Mouse (Mus musculus) kidney, embryonic 16.5 days (tissue): ENCODE data around the gene Hnrnpf. TPM values are rescaled to one million over a fixed set of nuclear protein-coding genes. Genes with fewer than 3 reads are reported as not detected.

Experiments used
- ATAC-seq: fragments of 200-750 bp; cut with Nextera tagmentation; 2 replicates; pipeline ENCODE4 v1.8.0; 2017; ENCODE audit warnings: moderate TSS enrichment; ENCODE audit not compliant: low FRiP score, low TSS enrichment
- H3K27ac ChIP-seq: fragments of 300-500 bp; sonication (generic); 2 replicates; pipeline ENCODE4 v1.5.1; 2014; ENCODE audit warnings: low read length
- H3K27me3 ChIP-seq: fragments of 300-500 bp; sonication (generic); 2 replicates; pipeline ENCODE4 v1.6.1; 2014; ENCODE audit warnings: low read length, control low read depth, mixed read lengths; ENCODE audit not compliant: insufficient read depth
- H3K36me3 ChIP-seq: fragments of 300-500 bp; sonication (generic); 2 replicates; pipeline ENCODE4 v1.6.1; 2014; ENCODE audit warnings: low read length, control low read depth, mixed read lengths; ENCODE audit not compliant: insufficient read depth
- H3K4me1 ChIP-seq: fragments of 300-500 bp; sonication (generic); 2 replicates; pipeline ENCODE4 v1.6.1; 2014; ENCODE audit warnings: low read length, control low read depth, mixed read lengths; ENCODE audit not compliant: insufficient read depth
- H3K4me2 ChIP-seq: fragments of 300-500 bp; sonication (generic); replicated peaks from 2 replicates; pipeline ENCODE4 v1.6.1; 2014; ENCODE audit warnings: low read depth, low read length
- H3K4me3 ChIP-seq: fragments of 300-500 bp; sonication (generic); 2 replicates; pipeline ENCODE4 v1.5.1; 2014; ENCODE audit warnings: mild to moderate bottlenecking, low read length
- H3K9ac ChIP-seq: fragments of 300-500 bp; sonication (generic); replicated peaks from 2 replicates; pipeline ENCODE4 v1.6.1; 2014; ENCODE audit warnings: low read length
- H3K9me3 ChIP-seq: fragments of 300-500 bp; sonication (generic); 2 replicates; pipeline ENCODE4 v1.6.1; 2016; ENCODE audit warnings: low read length, control low read depth
- WGBS: fragments of 180-500 bp; shearing (Covaris S2); extraction: QIAGEN DNeasy Blood & Tissue Kit; methylation state at CpG from one replicate; pipeline ENCODE4 v1.1.7; 2014; 5-methylcytosine and 5-hydroxymethylcytosine counted together
- microRNA-seq: library from miRNA; unstranded; fragments of <30 nt; microRNA quantifications from one replicate; pipeline ENCODE4, GENCODE M21; 2016
- polyA plus RNA-seq: library from polyadenylated mRNA; unstranded; fragments of >200 nt; fragmentation: Nextera tagmentation; extraction: Ambion mirVana; gene quantifications from 2 replicates; pipeline ENCODE4 v1.2.1, GENCODE M21; 2015

Hnrnpf gene
- polyA plus RNA-seq, 1 experiment from 2014 or later, result 842 TPM

GRCm38 (mm10) chr6:117956851-117957501, 56.9 kb downstream of the Hnrnpf start:
- Histone ChIP-seq H3K27me3 (no peaks in the 10 kb centered on the region), H3K9ac (no peak overlapping the region), H3K4me1 (0 out of 2 replicates have a peak, but pooled peaks cover 5% of the 10 kb centered on the region), H3K4me2 (no peak overlapping the region; the same call in 1 of the 2 replicates), H3K27ac (peak overlapping the region; percentile 75), H3K4me3 (no peak overlapping the region), H3K36me3 (no peaks in the 10 kb centered on the region), H3K9me3 (peaks cover 4% of the 10 kb centered on the region; the same call in 1 of the 2 replicates)
- WGBS, result 24% methylated on average over 14 of the region's 14 CpGs
- peak; percentile 63 for ATAC-seq

GRCm38 (mm10) chr6:117963201-117963600, 63.1 kb downstream of the Hnrnpf start:
- H3K4me2 ChIP-seq, result no peak overlapping the region
- 80% methylated on average over 3 of the region's 3 CpGs for WGBS
- H3K9ac ChIP-seq, result no peak overlapping the region
- H3K4me1 ChIP-seq, result peaks cover 8% of the 10 kb centered on the region; the same call in 1 of the 2 replicates
- H3K4me3 ChIP-seq, result no peak overlapping the region
- no peak for ATAC-seq
- H3K27me3 ChIP-seq, result no peaks in the 10 kb centered on the region
- no peak overlapping the region for H3K27ac ChIP-seq
- H3K9me3 ChIP-seq, result no peaks in the 10 kb centered on the region
- H3K36me3 ChIP-seq, result no peaks in the 10 kb centered on the region

- ATAC-seq, result peak; percentile 65
- Histone ChIP-seq H3K27ac (no peak overlapping the region), H3K9ac (no peak overlapping the region), H3K4me1 (peaks cover 8% of the 10 kb centered on the region; the same call in 1 of the 2 replicates), H3K9me3 (no peaks in the 10 kb centered on the region), H3K36me3 (no peaks in the 10 kb centered on the region), H3K4me3 (no peak overlapping the region), H3K27me3 (no peaks in the 10 kb centered on the region), H3K4me2 (0 out of 2 replicates have a peak overlapping the region, but pooled peaks have one; percentile 1)
- 14% methylated on average over 9 of the region's 9 CpGs for WGBS
Observed at GRCm38 (mm10) chr6:117966729-117967128, 66.6 kb downstream of the Hnrnpf start.

Small RNA genes within 50 kb of the gene (microRNA-seq; reads per million reads assigned to microRNA genes)
- not detected for gene Gm25535

Other genes starting within 250 kb of the Hnrnpf start
- 105 and 108 TPM in 2 replicates for gene Zfp637, start 59.1 kb upstream of the Hnrnpf start, polyA plus RNA-seq
- 11.5 and 12.6 TPM in 2 replicates for gene Zfp239, start 38.2 kb upstream of the Hnrnpf start, polyA plus RNA-seq
- 98.1 and 98.5 TPM in 2 replicates for gene Fxyd4, start 37.4 kb downstream of the Hnrnpf start, polyA plus RNA-seq
- gene Rasgef1a, start 111.1 kb downstream of the Hnrnpf start, polyA plus RNA-seq, result 0.72 and 1.5 TPM in 2 replicates
- gene Csgalnact2, start 238.8 kb downstream of the Hnrnpf start, polyA plus RNA-seq, result 16.4 and 16.5 TPM in 2 replicates